Mouse (Mus musculus) cerebellum, adult 2 months (tissue): ENCODE measurements around the gene Enox1. TPM values are rescaled to one million over a fixed set of nuclear protein-coding genes. Genes with fewer than 3 reads are reported as not detected.

Source experiments
- DNase-seq, 2 experiments: peaks; one replicate each; pipeline ENCODE4 v3.0.0; 2021
- H3K27ac ChIP-seq: fragments of 200-500 bp; 2 replicates; pipeline ENCODE4 v1.5.1; 2012; ENCODE audit warnings: low read length, control low read depth, inconsistent platforms; ENCODE audit not compliant: insufficient read depth
- H3K27me3 ChIP-seq: fragments of 200-500 bp; 2 replicates; pipeline ENCODE4 v1.6.1; 2012; ENCODE audit warnings: inconsistent platforms, mild to moderate bottlenecking, low read length, moderate library complexity; ENCODE audit not compliant: control insufficient read depth, insufficient read depth
- H3K4me1 ChIP-seq: fragments of 200-500 bp; 2 replicates; pipeline ENCODE4 v1.6.1; 2011; ENCODE audit warnings: low read length; ENCODE audit not compliant: control insufficient read depth, insufficient read depth
- H3K4me3 ChIP-seq: fragments of 200-500 bp; replicated peaks from 2 replicates; pipeline ENCODE3; 2011; ENCODE audit warnings: mild to moderate bottlenecking, low read depth, low read length, control low read depth; ENCODE audit not compliant: insufficient read depth
- CTCF ChIP-seq: fragments of 200-500 bp; IDR thresholded peaks from 2 replicates; pipeline ENCODE4 v1.5.1; 2011; ENCODE audit warnings: low read depth, mild to moderate bottlenecking, control low read depth, low read length, moderate library complexity, borderline replicate concordance; ENCODE audit not compliant: insufficient read depth
- POLR2A ChIP-seq: fragments of 200-500 bp; IDR thresholded peaks from 2 replicates; pipeline ENCODE4 v1.6.1; 2011; ENCODE audit warnings: low read length, control low read depth, borderline replicate concordance; ENCODE audit not compliant: insufficient read depth
- WGBS: fragments of 180-500 bp; shearing (Covaris S2); methylation state at CpG from one replicate; pipeline ENCODE4 v1.1.7; 2018; 5-methylcytosine and 5-hydroxymethylcytosine counted together
- polyA plus RNA-seq: library from polyadenylated mRNA; depleted of rRNA; stranded (reverse); fragments of >200 nt; gene quantifications from 2 replicates; pipeline ENCODE4 v1.2.3, GENCODE M21; 2012

Gene Enox1
- polyA plus RNA-seq, 1 experiment = 15.2 TPM

DNA sequence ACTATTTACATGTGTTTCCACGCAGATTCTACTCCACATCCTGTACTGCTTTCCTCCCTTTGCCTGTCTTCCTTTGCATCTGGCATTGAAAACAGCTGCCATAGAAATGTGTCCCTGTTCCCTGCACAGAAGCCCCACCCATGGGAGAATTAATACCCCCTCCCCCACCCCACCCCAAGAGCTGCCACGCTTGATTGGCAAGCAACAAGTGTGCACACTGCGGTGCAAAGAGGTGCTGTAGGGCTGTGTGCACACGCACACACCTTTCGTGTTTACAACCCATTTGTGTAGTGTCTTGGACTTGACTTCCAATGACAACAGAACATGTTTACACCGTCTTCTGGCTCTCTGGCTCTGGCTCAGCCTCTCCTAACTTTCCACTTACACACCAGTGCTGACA lies 154.9 kb downstream of the Enox1 start:
- TF ChIP-seq POLR2A = no peak
- no peak for TF ChIP-seq CTCF
- Histone ChIP-seq H3K27me3 (no peaks in the 10 kb centered on the region; the same call in 1 of the 2 replicates), H3K4me1 (peaks cover 3% of the 10 kb centered on the region), H3K4me3 (no peak overlapping the region), H3K27ac (no peak overlapping the region)
- DNase-seq = no peak
- WGBS = 78% methylated on average over 6 of the region's 6 CpGs

- H3K4me1 ChIP-seq = peaks cover 5% of the 10 kb centered on the region
- H3K27ac ChIP-seq = no peak overlapping the region
- 82% methylated on average over 7 of the region's 7 CpGs for WGBS
- no peaks in the 10 kb centered on the region for H3K27me3 ChIP-seq
- H3K4me3 ChIP-seq = no peak overlapping the region
- no peak for DNase-seq
- TF ChIP-seq CTCF (no peak), POLR2A (no peak)
These were observed 162.8 kb downstream of the Enox1 start for GRCm38 (mm10) chr14:77319396-77319795.

DNA sequence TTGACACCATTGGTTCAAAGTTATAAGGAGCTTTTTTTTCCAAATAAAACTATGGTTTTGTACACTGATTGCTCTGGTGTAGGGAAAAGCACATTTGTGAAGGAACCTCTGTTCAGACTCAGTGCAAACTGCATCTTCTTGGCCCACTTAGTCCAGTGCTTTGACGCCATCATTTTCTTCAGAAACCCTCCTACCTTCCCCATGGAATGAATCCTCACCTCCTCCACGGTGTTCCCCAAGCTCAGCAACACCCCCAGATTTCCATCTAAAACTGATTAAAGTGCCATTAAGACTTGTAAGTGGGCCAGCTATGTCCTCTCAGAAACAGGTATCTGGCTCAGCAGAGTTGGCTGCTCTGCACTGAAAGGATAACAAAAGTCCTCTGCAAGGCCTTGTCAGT lies 167.8 kb downstream of the Enox1 start:
- Histone ChIP-seq H3K4me1 (peaks cover 2% of the 10 kb centered on the region), H3K27me3 (no peaks in the 10 kb centered on the region), H3K4me3 (no peak overlapping the region), H3K27ac (no peak overlapping the region)
- TF ChIP-seq POLR2A = no peak
- no peak for TF ChIP-seq CTCF
- DNase-seq = no peak
- 93% methylated on average over 2 of the region's 2 CpGs for WGBS

GRCm38 (mm10) chr14:77327693-77328092 lies 171.1 kb downstream of the Enox1 start:
- H3K27me3 ChIP-seq = no peaks in the 10 kb centered on the region
- no peak overlapping the region for H3K4me3 ChIP-seq
- TF ChIP-seq CTCF (no peak), POLR2A (no peak)
- DNase-seq = no peak
- H3K4me1 ChIP-seq = no peaks in the 10 kb centered on the region
- no peak overlapping the region for H3K27ac ChIP-seq
- WGBS = 80% methylated on average over 3 of the region's 3 CpGs

DNA sequence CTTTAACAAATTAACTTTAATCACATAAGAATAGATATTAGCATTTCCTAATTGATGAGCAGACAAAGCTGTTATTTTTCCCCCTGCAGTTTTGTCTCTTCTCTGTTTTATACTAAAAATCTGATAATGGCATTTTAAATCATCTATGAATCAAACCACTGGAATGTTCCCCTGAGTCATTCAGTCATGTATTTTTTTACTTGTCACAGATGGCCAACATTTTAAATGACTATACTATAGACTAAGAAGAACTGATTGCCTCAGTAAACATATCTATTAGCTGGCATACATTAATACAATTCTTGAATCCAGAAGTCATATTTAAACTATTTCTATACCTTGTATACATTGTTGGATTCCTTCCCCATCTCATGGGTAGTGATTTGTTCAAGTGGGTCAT lies 173.2 kb downstream of the Enox1 start:
- H3K4me1 ChIP-seq = no peaks in the 10 kb centered on the region
- no peak overlapping the region for H3K27ac ChIP-seq
- TF ChIP-seq POLR2A (no peak), CTCF (no peak)
- DNase-seq = no peak
- H3K4me3 ChIP-seq = no peak overlapping the region
- H3K27me3 ChIP-seq = no peaks in the 10 kb centered on the region

DNA sequence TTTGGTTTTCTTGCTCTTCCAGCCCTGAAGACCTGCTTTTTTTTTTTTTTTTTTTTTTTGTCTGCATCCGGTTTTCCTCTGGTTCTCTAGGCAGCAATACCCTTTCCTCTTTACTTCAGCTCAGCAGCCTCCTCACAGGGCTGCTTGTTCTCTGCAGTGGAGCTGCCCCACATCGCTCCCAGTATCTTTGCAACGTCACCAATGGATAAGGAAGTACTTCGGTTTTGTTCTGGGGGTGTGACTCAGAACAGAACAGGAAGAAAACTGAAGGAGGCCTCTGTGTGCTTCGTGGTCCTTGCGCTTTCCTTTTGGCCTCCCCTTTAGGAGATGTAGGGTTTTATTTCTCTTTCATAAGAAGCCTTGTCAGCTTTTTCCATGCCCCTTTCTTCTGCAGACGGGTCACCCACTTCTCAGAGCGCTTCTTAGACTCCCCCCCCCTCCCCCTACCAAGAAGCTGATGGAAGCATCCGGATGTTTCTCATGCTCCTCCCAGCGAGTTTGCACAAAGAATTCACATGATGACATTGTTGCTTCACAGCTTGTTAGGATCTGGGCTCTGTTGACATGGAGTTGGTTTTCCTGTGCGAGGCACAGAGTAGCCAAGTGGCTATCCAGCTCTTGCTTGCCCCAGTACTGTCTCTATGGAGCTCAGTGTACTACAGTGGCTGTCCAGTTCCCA lies 187.2 kb downstream of the Enox1 start:
- Histone ChIP-seq H3K27me3 (no peaks in the 10 kb centered on the region), H3K27ac (no peak overlapping the region), H3K4me3 (no peak overlapping the region), H3K4me1 (no peaks in the 10 kb centered on the region)
- no peak for DNase-seq
- 60% methylated on average over 11 of the region's 11 CpGs for WGBS
- TF ChIP-seq CTCF (no peak), POLR2A (no peak)

DNA sequence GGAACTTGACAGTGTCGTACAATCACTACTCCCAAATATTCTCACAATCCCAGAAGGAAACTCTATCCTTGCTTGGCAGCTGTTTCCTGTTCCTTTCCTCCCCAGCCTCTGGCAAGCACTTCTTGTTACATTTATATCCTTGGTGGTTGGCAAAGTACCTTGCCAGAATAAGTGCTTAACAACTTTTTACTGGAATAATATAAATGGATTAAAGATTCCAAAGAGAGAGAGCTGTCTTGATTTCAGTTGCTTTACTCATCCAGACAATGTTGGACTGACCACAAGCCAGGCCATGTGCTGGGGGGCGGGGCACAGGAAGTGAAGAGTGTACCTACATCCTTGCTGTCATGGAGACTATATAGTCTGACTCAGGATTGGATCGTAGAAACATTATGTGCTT lies 189.7 kb downstream of the Enox1 start:
- Histone ChIP-seq H3K4me3 (no peak overlapping the region), H3K27ac (no peak overlapping the region), H3K27me3 (no peaks in the 10 kb centered on the region), H3K4me1 (no peaks in the 10 kb centered on the region)
- no peak for TF ChIP-seq POLR2A
- TF ChIP-seq CTCF = no peak
- no peak for DNase-seq
- WGBS = 95% methylated on average over 3 of the region's 3 CpGs

DNA sequence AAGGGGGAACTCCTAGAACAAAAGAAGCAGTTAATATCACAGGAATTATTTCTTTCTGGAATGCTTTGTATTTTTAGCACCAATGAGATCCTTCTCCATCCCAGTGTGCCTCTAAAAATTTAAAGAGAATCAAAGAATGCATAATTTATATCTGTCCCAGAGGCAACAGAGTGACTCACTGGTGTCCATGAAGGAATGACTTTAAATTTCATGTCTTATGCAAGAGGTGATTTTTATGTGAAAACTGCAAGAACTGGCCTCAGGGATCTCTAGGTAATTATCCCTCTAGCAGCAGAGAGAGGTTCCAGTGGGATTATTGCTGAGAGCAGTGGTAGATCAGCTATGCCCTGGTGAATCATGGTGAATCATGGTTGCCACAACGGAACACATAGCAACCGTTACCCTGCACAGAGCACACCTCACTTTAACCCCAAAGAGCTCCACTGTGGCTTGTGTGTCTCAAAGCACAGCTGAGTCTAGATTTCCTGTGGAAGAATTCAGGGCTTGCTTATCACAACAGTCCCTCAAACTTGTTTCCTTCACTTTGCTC lies 195.3 kb downstream of the Enox1 start:
- TF ChIP-seq CTCF (no peak), POLR2A (no peak)
- Histone ChIP-seq H3K4me1 (no peaks in the 10 kb centered on the region), H3K4me3 (no peak overlapping the region), H3K27me3 (no peaks in the 10 kb centered on the region), H3K27ac (no peak overlapping the region)
- DNase-seq = no peak
- 85% methylated on average over 2 of the region's 2 CpGs for WGBS
